Mouse (Mus musculus) ES-E14 (cell line): ENCODE measurements around the gene Tmpo. TPM values are rescaled to one million over a fixed set of nuclear protein-coding genes. Genes with fewer than 3 reads are reported as not detected.

Experiments
- DNase-seq: peaks from one replicate; pipeline ENCODE4 v3.0.0-alpha.2; 2013; ENCODE audit warnings: low read depth, low spot score
- H3K27ac ChIP-seq: 2 replicates; pipeline ENCODE4 v1.5.1; 2012; ENCODE audit warnings: low read depth, mild to moderate bottlenecking, low read length, moderate library complexity, mixed read lengths; ENCODE audit not compliant: poor library complexity, insufficient read depth, severe bottlenecking
- H3K36me3 ChIP-seq: 2 replicates; pipeline ENCODE4 v1.6.1; 2012; ENCODE audit warnings: mild to moderate bottlenecking, low read length, moderate library complexity, mixed read lengths; ENCODE audit not compliant: control insufficient read depth, poor library complexity, insufficient read depth, severe bottlenecking
- H3K4me1 ChIP-seq, 2 experiments: fragments of 150-350 bp in 1 of 2; sonication (generic) in 1 of 2; 2 replicates each; pipeline ENCODE4 v1.6.1; 2012; ENCODE audit warnings: low read length in 2 of 2, mild to moderate bottlenecking in 1 of 2, mixed read lengths in 1 of 2; ENCODE audit not compliant: control insufficient read depth in 2 of 2, insufficient read depth in 2 of 2, poor library complexity in 1 of 2
- H3K4me3 ChIP-seq, 2 experiments: fragments of 150-350 bp in 1 of 2; sonication (generic) in 1 of 2; 2 replicates each; pipeline ENCODE4 v1.5.1; 2012; ENCODE audit warnings: low read length in 2 of 2, low read depth in 1 of 2, mild to moderate bottlenecking in 1 of 2, mixed read lengths in 1 of 2; ENCODE audit not compliant: insufficient read depth in 1 of 2, poor library complexity in 1 of 2, severe bottlenecking in 1 of 2
- H3K9ac ChIP-seq: 2 replicates; pipeline ENCODE4 v1.6.1; 2012; ENCODE audit warnings: low read depth, mild to moderate bottlenecking, low read length, mixed read lengths; ENCODE audit not compliant: poor library complexity, insufficient read depth, severe bottlenecking
- H3K9me3 ChIP-seq: fragments of 150-350 bp; sonication (generic); 2 replicates; pipeline ENCODE4 v1.6.1; 2012; ENCODE audit warnings: low read depth, mild to moderate bottlenecking, low read length; ENCODE audit not compliant: control insufficient read depth, insufficient read depth
- CHD2 ChIP-seq: IDR thresholded peaks from 2 replicates; pipeline ENCODE4 v1.6.1; 2014; ENCODE audit warnings: mild to moderate bottlenecking, low read depth, low read length, inconsistent platforms
- HCFC1 ChIP-seq: IDR thresholded peaks from 2 replicates; pipeline ENCODE4 v1.6.1; 2012; ENCODE audit warnings: low read length, inconsistent platforms, borderline replicate concordance; ENCODE audit not compliant: insufficient read depth
- MAFK ChIP-seq: IDR thresholded peaks from 2 replicates; pipeline ENCODE4 v1.6.1; 2014; ENCODE audit warnings: mild to moderate bottlenecking, low read depth, low read length, inconsistent platforms; ENCODE audit not compliant: insufficient read depth
- ZC3H11A ChIP-seq: IDR thresholded peaks from 2 replicates; pipeline ENCODE4 v1.6.1; 2012; ENCODE audit warnings: low read depth, mild to moderate bottlenecking, inconsistent platforms, low read length, borderline replicate concordance
- ZNF384 ChIP-seq: IDR thresholded peaks from 2 replicates; pipeline ENCODE4 v1.6.1; 2012; ENCODE audit warnings: low read depth, low read length, inconsistent platforms
- in situ Hi-C, 2 experiments: fragments of 600-800 bp; cut with MboI; formaldehyde crosslinking; loops; one replicate each; pipeline ENCODE4 v1.15.1; 2025; ENCODE audit warnings: low sequenced_read_pairs in 2 of 2, inconsistent platforms in 1 of 2; ENCODE audit not compliant: unreplicated experiment in 2 of 2
- total RNA-seq: library from RNA; depleted of rRNA; stranded (reverse); fragments of 300-350 nt; gene quantifications from 2 replicates; pipeline ENCODE4 v1.2.3, GENCODE M21; 2012; rRNA removed

Tmpo gene
- total RNA-seq, 1 experiment: 189 TPM

- Histone ChIP-seq H3K9ac (no peak overlapping the region), H3K36me3 (no peaks in the 10 kb centered on the region), H3K9me3 (no peaks in the 10 kb centered on the region), H3K4me3 (peak overlapping the region; percentile 9 to 16; a peak in 1 of 4 replicates), H3K27ac (no peak overlapping the region), H3K4me1 (no peaks in the 10 kb centered on the region)
- in situ Hi-C loops: no loop called here
- no peak for DNase-seq
- no peak for TF ChIP-seq CHD2
- peak; percentile 66 for TF ChIP-seq ZNF384
Measured at GRCm38 (mm10) chr10:91102799-91103590, 78.1 kb downstream of the Tmpo start.

- H3K9me3 ChIP-seq: no peaks in the 10 kb centered on the region
- no peaks in the 10 kb centered on the region for H3K4me1 ChIP-seq
- in situ Hi-C loops: no loop called here
- H3K4me3 ChIP-seq: no peak overlapping the region
- no peaks in the 10 kb centered on the region for H3K36me3 ChIP-seq
- H3K27ac ChIP-seq: no peak overlapping the region
- no peak for TF ChIP-seq ZNF384
- TF ChIP-seq MAFK: no peak
- no peak for TF ChIP-seq HCFC1
- no peak for TF ChIP-seq CHD2
- TF ChIP-seq ZC3H11A: no peak
- no peak for DNase-seq
- no peak overlapping the region for H3K9ac ChIP-seq
Measured at GRCm38 (mm10) chr10:91101936-91102335, 79.2 kb downstream of the Tmpo start.

- H3K4me1 ChIP-seq: no peaks in the 10 kb centered on the region
Measured at GRCm38 (mm10) chr10:91100101-91100500, 81.0 kb downstream of the Tmpo start.

GRCm38 (mm10) chr10:91098056-91098455, 83.1 kb downstream of the Tmpo start:
- DNase-seq: no peak
- TF ChIP-seq ZC3H11A (no peak), HCFC1 (no peak), MAFK (no peak), CHD2 (no peak), ZNF384 (no peak)
- no peak overlapping the region for H3K4me3 ChIP-seq
- H3K9ac ChIP-seq: no peak overlapping the region
- H3K27ac ChIP-seq: no peak overlapping the region
- no peaks in the 10 kb centered on the region for H3K9me3 ChIP-seq
- in situ Hi-C loops: no loop called here
- no peaks in the 10 kb centered on the region for H3K4me1 ChIP-seq
- no peaks in the 10 kb centered on the region for H3K36me3 ChIP-seq

More at GRCm38 (mm10) chr10:91100101-91100500, 81.0 kb downstream of the Tmpo start:
- Histone ChIP-seq H3K4me3 (no peak overlapping the region), H3K36me3 (no peaks in the 10 kb centered on the region), H3K27ac (no peak overlapping the region), H3K9ac (no peak overlapping the region), H3K9me3 (no peaks in the 10 kb centered on the region)
- in situ Hi-C loops: no loop called here
- TF ChIP-seq MAFK (no peak), CHD2 (no peak), HCFC1 (no peak), ZNF384 (no peak), ZC3H11A (no peak)
- DNase-seq: no peak

Other genes with a start within 250 kb of the Tmpo start
- gene Apaf1, start 98.5 kb downstream of the Tmpo start, total RNA-seq: 21.7 and 25.7 TPM in 2 replicates
- 28.1 and 32.7 TPM in 2 replicates for gene Ikbip, start 98.4 kb downstream of the Tmpo start, total RNA-seq
- gene Slc25a3, start 57.3 kb downstream of the Tmpo start, total RNA-seq: 328 and 481 TPM in 2 replicates